Mouse (Mus musculus) liver, embryonic 11.5 days (tissue): ENCODE measurements around the gene Adamts18. TPM values are rescaled to one million over a fixed set of nuclear protein-coding genes. Genes with fewer than 3 reads are reported as not detected.
"Not testable (repeated sequence)": the region's sequence is repeated elsewhere in the genome, so short reads cannot be mapped to it uniquely, and the experiment has no call there.

ENCODE experiments used
- ATAC-seq: fragments of 200-750 bp; cut with Nextera tagmentation; replicated peaks from 2 replicates; pipeline ENCODE4 v1.8.0; 2017; ENCODE audit warnings: moderate number of reproducible peaks, mild to moderate bottlenecking, moderate TSS enrichment, moderate library complexity; ENCODE audit not compliant: low FRiP score
- DNase-seq: peaks from one replicate; pipeline ENCODE4 v3.0.0-alpha.2; 2017; ENCODE audit warnings: low spot score
- H3K27ac ChIP-seq: fragments of 300-500 bp; sonication (generic); 2 replicates; pipeline ENCODE4 v1.5.1; 2014; ENCODE audit warnings: mild to moderate bottlenecking, low read depth, low read length, control low read depth
- H3K27me3 ChIP-seq: fragments of 300-500 bp; sonication (generic); replicated peaks from 2 replicates; pipeline ENCODE4 v1.6.1; 2014; ENCODE audit warnings: low read length, mixed read lengths; ENCODE audit not compliant: control insufficient read depth, insufficient read depth
- H3K36me3 ChIP-seq: fragments of 300-500 bp; sonication (generic); 2 replicates; pipeline ENCODE4 v1.6.1; 2014; ENCODE audit warnings: mild to moderate bottlenecking, low read length, moderate library complexity, mixed read lengths; ENCODE audit not compliant: control insufficient read depth, insufficient read depth
- H3K4me1 ChIP-seq: fragments of 300-500 bp; sonication (generic); replicated peaks from 2 replicates; pipeline ENCODE4 v1.6.1; 2014; ENCODE audit warnings: low read length, mixed read lengths; ENCODE audit not compliant: control insufficient read depth, insufficient read depth
- H3K4me2 ChIP-seq: fragments of 300-500 bp; sonication (generic); 2 replicates; pipeline ENCODE4 v1.6.1; 2014; ENCODE audit warnings: mild to moderate bottlenecking, control low read depth, moderate library complexity
- H3K4me3 ChIP-seq: fragments of 300-500 bp; sonication (generic); 2 replicates; pipeline ENCODE4 v1.5.1; 2014; ENCODE audit warnings: low read depth, low read length, control low read depth
- H3K9ac ChIP-seq: fragments of 300-500 bp; sonication (generic); 2 replicates; pipeline ENCODE4 v1.6.1; 2014; ENCODE audit warnings: low read depth, low read length, control low read depth
- H3K9me3 ChIP-seq: fragments of 300-500 bp; sonication (generic); 2 replicates; pipeline ENCODE4 v1.6.1; 2016; ENCODE audit warnings: low read length, inconsistent platforms, mixed read lengths; ENCODE audit not compliant: control insufficient read depth
- WGBS: fragments of 180-500 bp; shearing (Covaris S2); extraction: QIAGEN DNeasy Blood & Tissue Kit; methylation state at CpG from one replicate; pipeline ENCODE4 v1.1.7; 2014; 5-methylcytosine and 5-hydroxymethylcytosine counted together
- polyA plus RNA-seq: library from polyadenylated mRNA; unstranded; fragments of >200 nt; fragmentation: Nextera tagmentation; extraction: Ambion mirVana; gene quantifications from 2 replicates; pipeline ENCODE4 v1.2.1, GENCODE M21; 2014

The Adamts18 gene
- polyA plus RNA-seq, 1 experiment from 2014 or later = 1.7 TPM

DNA sequence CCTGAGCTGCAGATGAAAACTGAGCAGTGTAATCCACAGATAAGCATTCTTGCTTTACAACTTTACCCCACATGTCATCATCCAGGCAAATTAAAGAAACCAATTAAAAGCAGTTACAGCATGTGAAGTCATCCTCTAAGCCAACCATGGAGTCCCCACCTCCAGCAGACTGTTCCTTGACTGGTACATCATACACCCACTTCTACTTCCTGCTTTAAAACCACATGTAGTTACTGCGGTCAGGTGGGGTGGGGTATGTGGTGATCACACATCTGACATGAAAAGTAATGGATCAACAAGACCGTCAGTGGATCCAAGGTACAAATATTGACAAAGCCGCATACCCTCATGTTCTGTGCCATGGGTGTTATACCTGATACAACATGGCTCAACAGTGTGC, 21.3 kb downstream of the Adamts18 start:
- Histone ChIP-seq H3K27ac (no peak overlapping the region), H3K4me3 (no peak overlapping the region), H3K36me3 (no peaks in the 10 kb centered on the region), H3K9ac (no peak overlapping the region), H3K4me1 (no peaks in the 10 kb centered on the region), H3K9me3 (no peaks in the 10 kb centered on the region; the same call in 1 of the 2 replicates), H3K4me2 (no peak overlapping the region), H3K27me3 (no peaks in the 10 kb centered on the region)
- ATAC-seq (no peak), DNase-seq (no peak)
- WGBS = 84% methylated on average over 3 of the region's 3 CpGs

DNA sequence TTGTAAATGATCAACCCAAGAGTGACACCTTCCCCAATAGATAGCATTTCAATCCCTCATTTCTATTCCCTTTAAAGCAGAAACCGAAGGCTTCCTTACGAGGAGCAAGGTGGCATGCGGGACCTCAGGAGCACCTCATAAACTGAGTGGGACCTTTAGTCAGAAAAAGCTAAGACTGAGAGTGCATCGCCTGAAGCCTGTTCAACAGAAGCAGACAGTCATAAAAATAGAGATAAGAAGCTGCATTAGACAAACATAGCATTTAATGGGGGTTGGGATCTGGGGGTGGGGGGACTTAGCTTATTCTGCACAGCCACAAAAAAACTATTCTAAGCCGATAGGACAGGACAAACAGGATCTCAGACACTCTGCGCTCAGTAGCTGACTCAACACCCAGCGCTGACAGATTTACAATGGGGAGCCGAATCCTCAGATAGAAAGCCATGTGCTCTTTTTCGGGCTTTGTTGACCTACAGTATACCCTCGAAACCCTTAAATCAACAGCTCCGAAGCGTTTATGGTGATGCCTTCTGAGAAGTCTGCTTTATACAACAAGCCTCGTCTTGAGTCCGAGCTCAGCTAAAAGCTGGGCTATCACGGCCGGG, 27.5 kb downstream of the Adamts18 start:
- 60% methylated on average over 16 of the region's 16 CpGs for WGBS
- Histone ChIP-seq H3K36me3 (no peaks in the 10 kb centered on the region), H3K4me2 (no peak overlapping the region), H3K27ac (no peak overlapping the region), H3K27me3 (no peaks in the 10 kb centered on the region), H3K4me3 (no peak overlapping the region), H3K9ac (no peak overlapping the region), H3K9me3 (no peaks in the 10 kb centered on the region; the same call in 1 of the 2 replicates), H3K4me1 (no peaks in the 10 kb centered on the region)
- DNase-seq (no peak), ATAC-seq (no peak)

DNA sequence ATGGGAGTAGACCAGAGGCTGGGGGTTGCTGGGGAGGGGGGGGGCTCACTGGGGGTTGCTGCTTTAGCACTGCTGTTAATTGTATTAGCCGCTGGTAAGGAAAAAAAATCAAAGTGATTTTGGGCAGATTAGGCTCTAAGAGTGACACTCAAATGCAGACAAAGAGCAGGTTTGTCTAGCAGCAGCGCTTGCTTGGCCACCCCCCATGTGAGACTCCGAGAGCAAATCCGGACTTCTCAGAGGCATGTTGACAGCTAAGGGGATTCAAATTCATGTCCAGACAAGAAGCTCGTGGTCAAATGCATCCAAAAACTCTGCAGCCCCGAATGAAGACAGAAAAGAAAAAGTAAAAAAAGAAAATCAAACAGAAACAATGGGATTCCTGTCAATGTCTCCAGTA, 34.6 kb downstream of the Adamts18 start:
- ATAC-seq (no peak), DNase-seq (no peak)
- Histone ChIP-seq H3K4me3 (no peak overlapping the region), H3K9me3 (no peaks in the 10 kb centered on the region), H3K4me2 (no peak overlapping the region), H3K27me3 (no peaks in the 10 kb centered on the region), H3K4me1 (no peaks in the 10 kb centered on the region), H3K36me3 (no peaks in the 10 kb centered on the region), H3K27ac (no peak overlapping the region), H3K9ac (no peak overlapping the region)
- WGBS = 66% methylated on average over 6 of the region's 6 CpGs

GRCm38 (mm10) chr8:113811521-113811920, 37.0 kb downstream of the Adamts18 start:
- H3K4me2 ChIP-seq = no peak overlapping the region
- H3K9me3 ChIP-seq = no peaks in the 10 kb centered on the region
- H3K4me1 ChIP-seq = no peaks in the 10 kb centered on the region
- H3K36me3 ChIP-seq = no peaks in the 10 kb centered on the region
- WGBS = 71% methylated on average over 4 of the region's 4 CpGs
- H3K4me3 ChIP-seq = no peak overlapping the region
- no peak for ATAC-seq
- DNase-seq = no peak
- H3K27me3 ChIP-seq = no peaks in the 10 kb centered on the region
- no peak overlapping the region for H3K9ac ChIP-seq
- H3K27ac ChIP-seq = no peak overlapping the region

GRCm38 (mm10) chr8:113809929-113810328, 38.6 kb downstream of the Adamts18 start:
- DNase-seq = no peak
- Histone ChIP-seq H3K9ac (no peak overlapping the region), H3K27me3 (no peaks in the 10 kb centered on the region), H3K27ac (no peak overlapping the region), H3K4me1 (no peaks in the 10 kb centered on the region), H3K36me3 (no peaks in the 10 kb centered on the region), H3K9me3 (no peaks in the 10 kb centered on the region), H3K4me3 (no peak overlapping the region), H3K4me2 (no peak overlapping the region)
- ATAC-seq = no peak
- 75% methylated on average over 5 of the region's 5 CpGs for WGBS

- Histone ChIP-seq H3K9ac (no peak overlapping the region), H3K27me3 (no peaks in the 10 kb centered on the region), H3K4me1 (no peaks in the 10 kb centered on the region), H3K4me2 (no peak overlapping the region), H3K9me3 (no peaks in the 10 kb centered on the region), H3K4me3 (no peak overlapping the region), H3K27ac (no peak overlapping the region), H3K36me3 (no peaks in the 10 kb centered on the region)
- no peak for ATAC-seq
- 78% methylated on average over 12 of the region's 12 CpGs for WGBS
- DNase-seq = no peak
These were observed 44.5 kb downstream of the Adamts18 start for GRCm38 (mm10) chr8:113803830-113804611.

DNA sequence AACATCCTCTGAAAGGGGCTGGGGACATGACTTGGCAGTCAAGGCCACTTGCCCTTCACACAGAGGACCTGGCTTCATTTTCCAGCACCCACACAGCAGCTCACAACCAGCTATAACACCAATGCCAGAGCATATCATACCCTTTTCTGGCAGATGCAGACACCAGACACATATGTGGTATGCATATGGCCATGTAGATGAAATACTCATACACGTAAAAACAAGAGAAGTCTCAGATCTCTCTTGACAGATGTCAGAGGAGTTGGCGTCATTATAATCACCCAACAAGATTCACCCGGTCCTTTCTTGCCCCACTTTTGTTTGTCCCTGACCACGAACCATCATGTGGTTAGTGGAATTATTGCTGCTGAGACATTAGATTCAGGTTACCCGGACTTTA, 47.0 kb downstream of the Adamts18 start:
- Histone ChIP-seq H3K4me1 (no peaks in the 10 kb centered on the region), H3K27ac (no peak overlapping the region), H3K36me3 (no peaks in the 10 kb centered on the region), H3K9me3 (no peaks in the 10 kb centered on the region), H3K9ac (no peak overlapping the region), H3K4me2 (no peak overlapping the region), H3K27me3 (no peaks in the 10 kb centered on the region), H3K4me3 (no peak overlapping the region)
- ATAC-seq (no peak), DNase-seq (no peak)
- 55% methylated on average over 5 of the region's 5 CpGs for WGBS

DNA sequence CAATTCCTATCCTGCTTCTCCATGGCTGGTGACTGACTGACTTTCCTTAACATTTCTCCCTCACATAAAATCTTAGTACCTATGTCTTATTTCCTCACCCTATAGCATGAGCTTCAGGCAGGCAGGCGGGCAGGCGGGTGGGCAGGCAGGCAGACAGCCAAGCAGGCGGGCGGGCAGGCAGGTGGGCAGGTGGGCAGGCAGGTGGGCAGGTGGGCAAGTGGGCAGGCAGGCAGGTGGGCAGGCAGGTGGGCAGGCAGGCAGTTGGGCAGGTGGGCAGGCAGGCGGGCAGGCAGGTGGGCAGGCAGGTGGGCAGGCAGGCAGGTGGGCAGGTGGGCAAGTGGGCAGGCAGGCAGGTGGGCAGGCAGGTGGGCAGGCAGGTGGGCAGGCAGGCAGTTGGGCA, 48.0 kb downstream of the Adamts18 start:
- WGBS = no CpG with 5 or more reads among the region's 5 CpGs
- H3K4me1 ChIP-seq, H3K27ac ChIP-seq, ATAC-seq, H3K9ac ChIP-seq, DNase-seq, H3K36me3 ChIP-seq, H3K27me3 ChIP-seq, H3K4me2 ChIP-seq, H3K4me3 ChIP-seq, H3K9me3 ChIP-seq: not testable (repeated sequence)

GRCm38 (mm10) chr8:113799550-113799949, 49.0 kb downstream of the Adamts18 start:
- DNase-seq = no peak
- H3K36me3 ChIP-seq = no peaks in the 10 kb centered on the region
- no peak overlapping the region for H3K27ac ChIP-seq
- no CpG with 5 or more reads among the region's 5 CpGs for WGBS
- H3K27me3 ChIP-seq = no peaks in the 10 kb centered on the region
- no peaks in the 10 kb centered on the region for H3K4me1 ChIP-seq
- H3K9ac ChIP-seq = no peak overlapping the region
- H3K4me2 ChIP-seq = no peak overlapping the region
- H3K9me3 ChIP-seq = no peaks in the 10 kb centered on the region
- H3K4me3 ChIP-seq = no peak overlapping the region
- ATAC-seq = no peak
